Mouse (Mus musculus): ENCODE results near the gene Ube2o. TPM values are rescaled to one million over a fixed set of nuclear protein-coding genes. Genes with fewer than 3 reads are reported as not detected.
A peak's percentile ranks its signal among the peaks of the same experiment; 100 is the strongest.

Gene Ube2o
- polyA plus RNA-seq, 1 experiment: 133 TPM

GRCm38 (mm10) chr11:116609965-116610630, 28.9 kb upstream of the Ube2o start:
- peak overlapping the region; percentile 8; the same call in 1 of the 2 replicates for H3K27ac ChIP-seq (ENCODE audit: control insufficient read depth, insufficient read depth, low read depth, low read length, poor library complexity)
- WGBS: 86% methylated on average over 15 of the region's 15 CpGs
- peaks cover 15% of the 10 kb centered on the region for H3K4me1 ChIP-seq (ENCODE audit: control insufficient read depth, insufficient read depth, low read length)
- no peak overlapping the region for H3K4me3 ChIP-seq (replicated peaks; ENCODE audit: control insufficient read depth, low read depth, low read length)
- TF ChIP-seq CTCF (IDR thresholded peaks at IDR 0.05; ENCODE audit: control insufficient read depth, insufficient read depth, low read length) (no peak), POLR2A (IDR thresholded peaks at IDR 0.05; ENCODE audit: borderline replicate concordance, control insufficient read depth, low read depth, low read length) (no peak)

DNA sequence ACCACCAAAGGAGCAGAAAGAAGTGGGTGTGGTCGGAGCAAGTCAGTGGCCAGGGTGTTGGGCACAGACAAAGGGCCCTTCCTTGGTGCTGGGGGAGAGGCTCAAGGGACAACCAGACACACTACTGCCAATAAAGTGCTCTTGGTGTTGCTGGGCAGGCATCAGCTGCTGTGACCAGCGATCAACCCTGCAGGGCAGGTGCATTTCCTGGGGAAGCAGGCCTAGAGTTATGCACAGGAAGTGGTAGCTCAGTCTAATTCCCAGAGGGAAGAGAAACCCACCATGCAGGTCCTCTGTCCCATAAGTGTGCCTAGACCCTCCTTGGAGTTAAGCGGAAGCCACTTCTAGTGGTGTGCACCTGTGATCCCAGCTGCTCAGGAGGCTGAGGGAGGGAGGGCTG, 26.5 kb upstream of the Ube2o start:
- H3K4me3 ChIP-seq (replicated peaks; ENCODE audit: control insufficient read depth, low read depth, low read length): no peak overlapping the region
- WGBS: 69% methylated on average over 3 of the region's 3 CpGs
- TF ChIP-seq POLR2A (IDR thresholded peaks at IDR 0.05; ENCODE audit: borderline replicate concordance, control insufficient read depth, low read depth, low read length) (no peak), CTCF (IDR thresholded peaks at IDR 0.05; ENCODE audit: control insufficient read depth, insufficient read depth, low read length) (no peak)
- H3K27ac ChIP-seq (ENCODE audit: control insufficient read depth, insufficient read depth, low read depth, low read length, poor library complexity): peak overlapping the region; percentile 35; the same call in 1 of the 2 replicates
- peaks cover 8% of the 10 kb centered on the region for H3K4me1 ChIP-seq (ENCODE audit: control insufficient read depth, insufficient read depth, low read length)

DNA sequence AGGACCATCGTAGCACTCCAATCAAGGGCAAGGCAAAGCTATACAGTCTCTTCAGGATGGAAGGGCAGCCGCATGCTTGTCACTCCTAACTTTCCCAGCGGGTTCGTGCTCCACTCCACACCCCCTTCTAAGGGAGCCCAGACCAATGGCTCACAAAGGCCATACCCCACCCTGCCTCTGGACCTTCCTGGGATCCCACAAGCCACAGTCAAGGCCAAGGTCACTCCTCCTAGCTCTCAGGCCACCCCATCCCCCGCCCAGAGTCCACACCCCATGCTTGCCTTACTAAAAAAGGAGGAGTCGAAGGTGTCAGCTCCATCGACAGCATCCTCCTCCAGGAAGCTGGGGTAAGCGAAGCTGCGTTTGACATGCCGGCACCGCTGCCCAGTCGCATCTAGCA, 22.9 kb upstream of the Ube2o start:
- 95% methylated on average over 12 of the region's 12 CpGs for WGBS
- Histone ChIP-seq H3K27ac (ENCODE audit: control insufficient read depth, insufficient read depth, low read depth, low read length, poor library complexity) (no peak overlapping the region), H3K4me1 (ENCODE audit: control insufficient read depth, insufficient read depth, low read length) (peaks cover 4% of the 10 kb centered on the region), H3K4me3 (replicated peaks; ENCODE audit: control insufficient read depth, low read depth, low read length) (no peak overlapping the region)
- TF ChIP-seq CTCF (IDR thresholded peaks at IDR 0.05; ENCODE audit: control insufficient read depth, insufficient read depth, low read length): no peak
- TF ChIP-seq POLR2A (IDR thresholded peaks at IDR 0.05; ENCODE audit: borderline replicate concordance, control insufficient read depth, low read depth, low read length): no peak

- H3K4me3 ChIP-seq (replicated peaks; ENCODE audit: control insufficient read depth, low read depth, low read length): no peak overlapping the region
- no peak for TF ChIP-seq POLR2A (IDR thresholded peaks at IDR 0.05; ENCODE audit: borderline replicate concordance, control insufficient read depth, low read depth, low read length)
- peak; percentile 77 for TF ChIP-seq CTCF (IDR thresholded peaks at IDR 0.05; ENCODE audit: control insufficient read depth, insufficient read depth, low read length)
- H3K4me1 ChIP-seq (ENCODE audit: control insufficient read depth, insufficient read depth, low read length): no peaks in the 10 kb centered on the region; the same call in 1 of the 2 replicates
- no peak overlapping the region for H3K27ac ChIP-seq (ENCODE audit: control insufficient read depth, insufficient read depth, low read depth, low read length, poor library complexity)
- 92% methylated on average over 10 of the region's 10 CpGs for WGBS
Observed at GRCm38 (mm10) chr11:116603339-116603738, 22.1 kb upstream of the Ube2o start.

DNA sequence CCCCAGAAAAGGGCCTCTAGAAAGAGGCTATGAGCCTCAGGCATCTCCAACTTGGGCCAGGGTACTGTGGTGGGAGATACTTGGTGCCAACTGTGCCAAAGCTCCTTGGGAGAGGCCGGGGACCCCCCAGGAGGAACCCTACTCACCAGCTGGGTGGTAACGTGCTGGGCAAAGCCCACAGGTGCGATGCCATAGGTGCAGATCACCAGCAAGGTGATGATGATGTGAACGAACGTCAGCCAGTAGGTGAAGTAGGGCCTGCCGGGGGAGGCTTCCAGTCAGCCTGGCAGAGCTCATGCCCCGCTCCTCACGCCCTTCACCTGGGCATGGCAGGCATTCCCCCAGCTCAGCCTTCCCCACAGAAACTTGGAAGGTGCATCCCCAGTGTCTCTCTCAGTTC, 20.8 kb upstream of the Ube2o start:
- Histone ChIP-seq H3K4me3 (replicated peaks; ENCODE audit: control insufficient read depth, low read depth, low read length) (no peak overlapping the region), H3K27ac (ENCODE audit: control insufficient read depth, insufficient read depth, low read depth, low read length, poor library complexity) (no peak overlapping the region)
- 91% methylated on average over 8 of the region's 8 CpGs for WGBS

DNA sequence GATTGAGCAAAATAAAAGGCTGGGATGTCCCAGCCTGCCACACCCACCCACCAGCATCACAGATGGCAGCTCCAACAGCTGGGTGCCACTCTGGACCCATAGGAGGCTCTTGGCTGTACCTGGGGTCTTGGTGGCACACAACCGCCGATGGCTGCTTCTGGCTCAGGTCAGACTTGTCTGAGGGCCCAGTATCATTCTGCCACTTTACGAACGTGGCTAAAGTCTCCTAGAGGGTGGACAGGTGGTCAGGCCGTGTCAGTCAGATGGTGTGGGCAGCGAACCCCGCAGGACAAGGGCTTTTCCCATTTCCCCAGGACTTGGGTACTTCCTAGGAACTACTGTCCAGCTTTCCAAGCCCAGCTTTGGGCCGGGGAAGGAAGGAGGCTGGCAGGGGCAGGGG, 19.9 kb upstream of the Ube2o start:
- no peak for TF ChIP-seq POLR2A (IDR thresholded peaks at IDR 0.05; ENCODE audit: borderline replicate concordance, control insufficient read depth, low read depth, low read length)
- no peak for TF ChIP-seq CTCF (IDR thresholded peaks at IDR 0.05; ENCODE audit: control insufficient read depth, insufficient read depth, low read length)
- Histone ChIP-seq H3K4me1 (ENCODE audit: control insufficient read depth, insufficient read depth, low read length) (no peaks in the 10 kb centered on the region), H3K27ac (ENCODE audit: control insufficient read depth, insufficient read depth, low read depth, low read length, poor library complexity) (no peak overlapping the region), H3K4me3 (replicated peaks; ENCODE audit: control insufficient read depth, low read depth, low read length) (no peak overlapping the region)
- WGBS: 87% methylated on average over 8 of the region's 8 CpGs

More for the DNA sequence above, 20.8 kb upstream of the Ube2o start:
- no peaks in the 10 kb centered on the region; the same call in 1 of the 2 replicates for H3K4me1 ChIP-seq (ENCODE audit: control insufficient read depth, insufficient read depth, low read length)
- TF ChIP-seq POLR2A (IDR thresholded peaks at IDR 0.05; ENCODE audit: borderline replicate concordance, control insufficient read depth, low read depth, low read length) (no peak), CTCF (IDR thresholded peaks at IDR 0.05; ENCODE audit: control insufficient read depth, insufficient read depth, low read length) (no peak)

DNA sequence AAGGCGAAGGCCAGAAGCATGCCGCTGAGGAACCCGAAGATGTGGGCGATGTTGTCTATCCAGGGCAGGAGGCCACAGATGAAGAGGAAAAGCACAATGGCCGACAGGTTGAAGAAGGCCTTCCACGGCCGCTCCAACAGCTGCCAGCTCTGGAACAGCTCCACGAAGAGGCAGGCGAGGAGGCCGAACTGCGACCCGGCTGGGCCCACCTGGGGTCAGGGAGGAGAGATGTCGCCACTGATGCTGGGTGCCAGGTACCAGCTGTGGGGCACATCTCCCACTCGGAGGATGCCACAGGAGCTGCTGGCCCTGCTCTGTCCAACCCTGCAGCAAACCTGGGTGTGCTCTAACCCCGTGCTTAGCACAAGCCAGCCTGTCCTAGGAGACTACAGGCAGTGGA, 18.0 kb upstream of the Ube2o start:
- WGBS: 92% methylated on average over 15 of the region's 15 CpGs
- H3K4me3 ChIP-seq (replicated peaks; ENCODE audit: control insufficient read depth, low read depth, low read length): no peak overlapping the region
- TF ChIP-seq CTCF (IDR thresholded peaks at IDR 0.05; ENCODE audit: control insufficient read depth, insufficient read depth, low read length) (no peak), POLR2A (IDR thresholded peaks at IDR 0.05; ENCODE audit: borderline replicate concordance, control insufficient read depth, low read depth, low read length) (no peak)
- no peaks in the 10 kb centered on the region for H3K4me1 ChIP-seq (ENCODE audit: control insufficient read depth, insufficient read depth, low read length)
- no peak overlapping the region for H3K27ac ChIP-seq (ENCODE audit: control insufficient read depth, insufficient read depth, low read depth, low read length, poor library complexity)

GRCm38 (mm10) chr11:116598193-116598592, 16.9 kb upstream of the Ube2o start:
- WGBS: 87% methylated on average over 8 of the region's 8 CpGs
- no peak for TF ChIP-seq CTCF (IDR thresholded peaks at IDR 0.05; ENCODE audit: control insufficient read depth, insufficient read depth, low read length)
- no peak for TF ChIP-seq POLR2A (IDR thresholded peaks at IDR 0.05; ENCODE audit: borderline replicate concordance, control insufficient read depth, low read depth, low read length)
- no peak overlapping the region for H3K4me3 ChIP-seq (replicated peaks; ENCODE audit: control insufficient read depth, low read depth, low read length)
- no peak overlapping the region for H3K27ac ChIP-seq (ENCODE audit: control insufficient read depth, insufficient read depth, low read depth, low read length, poor library complexity)
- no peaks in the 10 kb centered on the region for H3K4me1 ChIP-seq (ENCODE audit: control insufficient read depth, insufficient read depth, low read length)

All from bone marrow, adult 2 months (tissue).